Mouse (Mus musculus) large intestine, adult 2 months (tissue): ENCODE data around the gene Rbm34. TPM values are rescaled to one million over a fixed set of nuclear protein-coding genes. Genes with fewer than 3 reads are reported as not detected.
"Not testable (repeated sequence)": the region's sequence is repeated elsewhere in the genome, so short reads cannot be mapped to it uniquely, and the experiment has no call there.

Source experiments
- DNase-seq: peaks from one replicate; pipeline ENCODE4 v3.0.0-alpha.2; 2012; ENCODE audit warnings: low read depth, low spot score
- WGBS: fragments of 180-500 bp; shearing (Covaris S2); methylation state at CpG from one replicate; pipeline ENCODE4 v1.1.7; 2018; 5-methylcytosine and 5-hydroxymethylcytosine counted together
- polyA plus RNA-seq: library from polyadenylated mRNA; depleted of rRNA; stranded (reverse); fragments of >200 nt; gene quantifications from 2 replicates; pipeline ENCODE4 v1.2.3, GENCODE M21; 2012

The Rbm34 gene
- polyA plus RNA-seq, 1 experiment: 1.9 TPM

DNA sequence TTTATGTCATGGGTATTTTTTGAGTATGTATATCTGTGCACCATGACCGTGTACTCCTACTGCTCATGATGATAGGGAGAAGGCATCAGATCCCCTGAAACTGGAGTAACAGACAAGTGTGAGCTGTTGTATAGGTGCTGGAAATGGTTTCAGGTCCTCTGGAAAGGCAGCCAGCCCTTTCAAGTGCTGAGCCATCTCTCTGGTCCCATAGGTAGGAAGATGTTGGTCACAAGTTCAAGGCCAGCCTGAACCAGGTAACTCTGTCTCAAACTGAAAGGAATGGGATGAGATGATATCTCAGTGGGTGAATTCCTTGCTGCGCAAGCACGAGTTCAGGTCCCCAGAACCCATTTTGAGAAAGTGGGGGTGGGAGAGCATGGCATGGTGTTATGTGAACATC, 49.4 kb downstream of the Rbm34 start:
- WGBS: 89% methylated on average over 3 of the region's 3 CpGs
- no peak for DNase-seq

DNA sequence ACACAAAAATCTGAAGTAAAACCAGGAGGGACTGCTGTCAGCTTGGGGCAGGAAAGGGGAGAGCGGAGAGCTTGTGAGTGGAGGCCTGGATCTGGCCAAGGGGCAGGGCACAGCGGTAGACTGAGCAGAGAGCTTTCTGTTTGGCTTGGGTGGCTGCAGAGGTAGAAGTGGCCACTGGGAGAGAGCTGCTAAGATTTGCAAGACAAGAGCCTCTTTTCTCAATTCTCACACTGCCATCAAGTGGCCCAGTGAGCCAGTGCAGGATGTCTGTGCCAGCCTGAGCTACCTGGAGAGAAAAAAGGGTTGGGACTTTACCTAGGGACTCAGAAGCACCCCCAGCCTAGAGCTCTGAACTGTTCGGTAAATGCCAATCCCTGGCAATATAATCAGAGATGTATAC, 50.0 kb downstream of the Rbm34 start:
- WGBS: 6% methylated on average over 3 of the region's 3 CpGs
- peak; percentile 81 for DNase-seq

DNA sequence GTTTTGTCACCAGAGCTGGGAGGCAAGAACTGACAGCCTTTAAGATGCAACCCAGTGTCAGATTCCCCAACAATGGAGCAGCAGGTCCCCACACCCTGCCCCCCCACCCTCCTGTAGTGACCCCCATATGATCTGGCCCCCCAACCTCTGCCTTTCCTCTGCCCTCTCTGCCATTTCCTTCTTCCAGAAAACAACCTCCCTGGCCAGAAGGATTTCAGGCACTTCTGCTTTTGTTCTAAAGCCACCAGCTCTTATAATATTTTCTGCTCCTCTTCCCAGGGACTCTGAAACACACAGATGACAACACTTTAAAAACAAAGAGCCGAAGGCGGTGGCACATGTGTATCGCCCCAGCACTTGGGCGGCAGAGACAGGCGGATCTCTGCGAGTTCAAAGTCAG, 50.5 kb downstream of the Rbm34 start:
- 50% methylated on average over 6 of the region's 6 CpGs for WGBS
- no peak for DNase-seq

DNA sequence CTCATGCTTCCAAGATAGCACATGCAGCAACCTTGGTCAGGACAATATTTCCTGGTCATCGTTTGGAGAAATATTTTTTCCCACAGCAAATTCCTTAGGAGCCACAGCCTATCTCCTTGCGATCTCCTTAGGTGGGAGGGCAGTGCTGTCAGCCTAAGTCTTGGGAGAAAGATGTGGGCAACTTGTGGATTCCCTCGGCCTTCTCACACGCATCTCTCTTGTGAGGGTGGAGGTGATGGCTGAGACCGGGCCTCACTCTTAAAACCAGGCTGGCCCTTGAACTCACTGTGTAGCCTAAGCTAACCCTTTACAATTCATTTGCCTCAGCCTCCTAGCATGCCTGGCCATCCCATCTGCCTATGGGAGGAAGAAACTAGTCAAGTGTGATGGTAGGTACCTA, 51.2 kb downstream of the Rbm34 start:
- DNase-seq: no peak

DNA sequence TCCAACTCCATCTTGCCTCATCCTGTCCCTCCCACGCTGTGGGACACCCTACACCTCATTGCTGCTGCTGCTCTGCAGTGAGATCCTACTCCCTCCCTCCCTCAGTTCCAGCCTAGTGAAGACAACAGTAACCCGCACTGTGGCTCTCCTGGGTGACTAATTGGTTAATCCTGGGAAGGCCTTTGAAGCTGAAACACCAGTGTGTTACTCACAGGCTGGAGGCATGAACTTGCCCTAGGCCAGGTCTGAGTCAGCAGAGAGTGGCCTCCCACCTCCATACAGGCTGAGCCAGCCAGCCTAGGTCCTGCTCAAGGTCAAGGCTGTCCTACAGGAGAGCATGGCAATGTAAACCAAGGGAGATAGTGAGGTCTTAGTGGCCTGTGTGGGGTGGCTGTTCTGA, 51.6 kb downstream of the Rbm34 start:
- no peak for DNase-seq
- 89% methylated on average over 2 of the region's 2 CpGs for WGBS

More for the DNA sequence above, 51.2 kb downstream of the Rbm34 start:
- WGBS: 82% methylated on average over 5 of the region's 5 CpGs

DNA sequence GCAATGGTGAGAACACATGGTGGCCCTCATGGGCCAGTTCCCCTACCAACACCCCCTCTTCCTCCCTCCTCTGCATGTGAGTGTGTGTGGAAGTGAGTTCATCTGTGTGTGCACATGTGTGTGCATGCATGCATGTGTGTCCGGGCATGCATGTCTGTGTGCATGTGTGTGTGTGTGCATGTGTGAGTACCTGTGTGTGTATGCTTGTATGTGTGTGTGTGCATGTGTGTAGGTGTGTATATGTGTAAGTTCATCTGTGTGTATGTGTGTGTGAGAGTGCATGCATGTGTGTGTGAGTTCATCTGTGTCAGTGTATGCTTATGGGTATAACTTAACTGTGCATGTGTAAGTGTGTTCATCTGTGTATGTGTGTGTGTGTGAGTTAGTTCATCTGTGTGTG, 52.5 kb downstream of the Rbm34 start:
- 100% methylated on average over 1 of the region's 1 CpGs for WGBS
- no peak for DNase-seq

DNA sequence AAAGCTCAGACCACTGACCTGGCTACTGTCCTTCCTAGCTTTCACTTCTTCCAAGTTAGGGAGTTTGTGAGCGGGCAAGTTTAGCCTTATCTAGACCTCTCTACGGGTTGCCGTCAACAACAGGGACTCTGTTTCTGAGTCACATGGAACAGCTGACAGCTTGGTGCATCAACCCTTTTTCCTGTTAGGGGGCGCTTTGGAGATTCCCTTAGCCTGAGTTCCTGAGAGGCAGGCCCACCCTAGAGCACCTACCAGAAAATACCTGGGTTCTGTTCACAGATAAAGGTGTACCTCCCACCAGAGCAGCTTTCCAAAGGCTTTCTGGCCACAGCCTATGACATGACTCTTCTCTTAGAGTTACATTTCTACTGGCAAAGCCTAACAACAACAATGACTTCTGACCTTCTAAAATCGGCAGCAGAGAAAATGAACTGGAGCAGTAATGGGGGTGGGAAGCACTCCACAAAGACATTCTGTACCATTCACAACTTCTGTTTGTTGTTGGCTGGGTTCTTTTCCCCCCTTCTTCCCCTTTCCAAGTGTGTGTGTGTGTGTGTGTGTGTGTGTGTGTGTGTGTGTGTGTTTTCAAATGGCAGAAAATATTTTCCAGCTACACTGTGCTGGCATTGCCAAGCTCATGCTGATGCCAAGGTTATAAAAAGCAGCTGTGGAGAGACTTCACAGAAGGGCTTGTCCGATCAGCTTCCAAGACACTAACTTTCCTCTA, 53.5 kb downstream of the Rbm34 start:
- 35% methylated on average over 6 of the region's 6 CpGs for WGBS
- DNase-seq: no peak

DNA sequence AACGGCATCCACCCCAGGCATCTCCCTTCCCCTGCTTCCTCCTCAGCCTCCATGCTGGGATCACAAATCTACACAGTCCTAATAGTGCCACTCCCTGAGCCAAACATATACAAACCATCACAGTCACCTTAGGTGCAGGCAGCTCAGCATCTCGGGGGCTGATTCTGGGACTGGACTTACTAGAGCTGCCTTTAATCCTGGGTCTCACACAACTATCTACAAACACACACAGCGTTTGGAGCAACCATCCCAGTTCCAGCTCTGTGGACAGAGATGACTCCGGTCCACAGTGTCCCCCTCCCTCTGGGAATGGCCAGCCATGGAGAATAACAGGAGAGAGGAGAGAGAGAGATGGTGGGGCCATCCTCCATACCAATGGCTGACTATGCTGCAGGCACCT, 54.3 kb downstream of the Rbm34 start:
- no peak for DNase-seq
- 77% methylated on average over 4 of the region's 4 CpGs for WGBS

DNA sequence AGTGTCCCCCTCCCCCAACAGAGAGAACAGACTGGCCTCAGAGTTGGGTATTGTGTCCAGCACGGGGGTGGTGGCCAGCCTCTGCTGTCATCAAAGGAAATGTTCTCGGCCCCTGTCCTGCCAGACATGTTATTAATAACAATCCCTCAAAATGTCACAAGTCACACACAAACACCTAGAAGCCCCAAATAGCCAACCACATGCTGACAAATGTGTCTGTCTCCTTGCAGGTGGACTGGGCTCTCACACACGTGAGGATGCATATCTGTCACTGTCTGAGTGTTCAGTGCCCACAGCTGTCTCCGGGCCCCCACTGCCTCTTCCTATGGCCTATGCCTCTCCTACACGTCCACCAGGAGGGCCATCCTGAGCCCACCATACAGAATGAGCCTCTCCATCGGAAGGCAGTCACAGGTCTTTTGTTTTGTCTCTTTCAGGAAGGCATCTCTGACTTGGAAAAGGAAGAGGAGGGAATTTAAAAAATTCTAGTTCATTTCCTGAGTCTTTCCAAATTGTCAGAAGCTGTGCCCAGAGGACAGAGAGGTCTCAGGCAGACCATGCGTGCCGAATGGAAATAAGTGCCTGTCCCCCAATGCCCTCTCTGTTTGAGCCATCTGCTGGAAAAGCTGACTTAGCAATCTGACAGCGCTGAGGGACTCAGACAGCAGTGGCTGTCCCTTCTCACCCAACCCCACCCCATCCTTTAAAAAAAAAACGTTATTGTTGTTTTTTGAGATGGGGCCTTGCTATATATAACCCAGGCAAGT, 56.1 kb downstream of the Rbm34 start:
- no peak for DNase-seq
- WGBS: 68% methylated on average over 10 of the region's 10 CpGs

DNA sequence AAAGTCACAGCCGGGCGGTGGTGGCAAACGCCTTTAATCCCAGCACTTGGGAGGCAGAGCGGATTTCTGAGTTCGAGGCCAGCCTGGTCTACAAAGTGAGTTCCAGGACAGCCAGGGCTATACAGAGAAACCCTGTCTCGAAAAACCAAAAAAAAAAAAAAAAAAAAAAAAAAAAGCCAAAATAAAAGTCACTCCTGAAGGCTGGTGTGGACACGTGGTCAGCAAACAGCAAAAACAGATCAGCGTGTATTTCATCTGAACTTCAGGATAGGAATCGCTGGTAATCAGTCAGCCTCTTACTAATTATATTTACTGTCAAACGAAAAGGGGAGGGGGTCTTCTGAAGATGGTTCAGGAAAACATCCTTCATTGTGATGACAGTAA, 56.8 kb downstream of the Rbm34 start:
- not testable (repeated sequence) for DNase-seq
- 51% methylated on average over 10 of the region's 10 CpGs for WGBS

DNA sequence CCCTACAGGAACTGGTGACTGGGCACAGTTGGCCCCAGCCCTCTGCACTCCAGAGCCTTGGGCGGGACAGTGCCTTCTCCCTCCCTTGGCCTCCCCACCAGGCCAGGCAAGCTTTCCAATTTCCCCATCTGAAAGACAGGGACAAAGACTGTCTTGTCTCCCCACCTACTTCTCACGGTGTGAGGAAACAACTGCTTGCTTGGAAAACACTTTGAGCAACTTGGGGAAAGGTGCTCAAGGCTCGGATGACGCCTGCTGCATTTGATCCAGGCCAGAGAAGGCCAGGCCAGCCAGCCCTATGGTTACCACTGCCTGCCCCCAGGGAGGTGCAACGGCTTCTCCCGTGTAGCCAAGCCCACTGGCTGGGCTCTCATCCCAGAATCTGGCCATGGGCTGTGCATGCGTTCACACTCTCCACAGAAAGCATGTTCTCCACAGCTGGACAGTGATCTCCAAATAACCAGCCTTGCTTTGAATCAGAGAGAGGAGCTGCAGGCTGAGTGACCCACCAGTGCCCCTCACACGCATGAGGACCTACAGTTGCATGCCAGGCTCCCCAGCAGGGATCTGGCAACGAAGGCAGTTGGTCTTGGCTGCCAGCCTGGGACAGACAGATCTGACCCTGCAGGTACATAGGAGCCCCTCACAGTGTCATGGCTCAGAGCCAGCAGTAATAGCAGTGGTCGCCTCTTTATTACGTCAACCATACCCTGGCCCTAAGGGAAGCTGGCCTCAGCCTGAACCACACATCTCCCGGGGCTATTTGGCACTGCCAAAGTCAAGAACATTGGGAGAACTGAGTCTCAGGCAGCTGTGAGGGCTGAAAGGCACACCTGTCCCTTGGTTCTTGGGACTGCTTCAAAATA, 57.4 kb downstream of the Rbm34 start:
- WGBS: 23% methylated on average over 12 of the region's 12 CpGs
- no peak for DNase-seq

DNA sequence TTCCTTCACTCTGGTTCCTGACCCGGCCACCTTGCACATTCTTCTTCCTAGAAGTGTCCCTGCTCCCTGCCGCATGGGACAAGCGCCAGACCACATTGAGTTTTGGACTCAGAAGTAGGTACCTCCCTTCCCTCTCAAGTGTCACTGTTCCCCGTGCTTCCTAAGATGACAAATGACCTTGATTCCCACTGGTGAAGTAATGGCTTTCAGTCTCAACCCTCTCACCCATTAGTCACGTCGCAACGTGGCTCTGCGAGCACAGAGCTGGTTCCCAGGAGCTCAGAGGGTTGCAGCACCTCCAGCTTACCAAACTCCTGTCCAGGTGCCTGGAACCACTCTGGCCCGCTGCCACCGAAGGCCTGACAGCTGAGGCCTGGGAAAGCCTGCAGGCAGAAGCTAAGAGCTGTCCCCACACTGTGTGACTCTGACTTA, 61.5 kb downstream of the Rbm34 start:
- DNase-seq: no peak
- 40% methylated on average over 10 of the region's 10 CpGs for WGBS

DNA sequence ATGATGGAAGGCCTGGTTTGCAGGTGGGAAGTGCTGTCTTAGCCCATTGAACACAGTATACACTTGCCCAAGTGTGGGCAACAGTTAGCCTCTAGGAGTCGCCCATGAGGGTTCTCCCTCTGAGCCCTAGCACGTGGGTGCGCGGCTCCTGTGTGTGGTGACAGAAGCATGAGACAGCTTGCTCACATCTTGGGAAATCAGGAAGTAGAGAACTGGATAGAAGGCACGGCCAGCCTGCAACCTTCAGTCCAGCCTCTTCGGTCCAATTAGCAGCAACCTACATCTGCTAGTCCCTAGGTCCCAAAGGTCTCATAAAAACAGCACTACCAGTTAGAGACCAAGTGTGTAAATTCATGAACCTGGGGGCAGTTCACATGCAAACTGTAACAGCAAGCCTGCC, 62.1 kb downstream of the Rbm34 start:
- 41% methylated on average over 6 of the region's 6 CpGs for WGBS
- DNase-seq: no peak

DNA sequence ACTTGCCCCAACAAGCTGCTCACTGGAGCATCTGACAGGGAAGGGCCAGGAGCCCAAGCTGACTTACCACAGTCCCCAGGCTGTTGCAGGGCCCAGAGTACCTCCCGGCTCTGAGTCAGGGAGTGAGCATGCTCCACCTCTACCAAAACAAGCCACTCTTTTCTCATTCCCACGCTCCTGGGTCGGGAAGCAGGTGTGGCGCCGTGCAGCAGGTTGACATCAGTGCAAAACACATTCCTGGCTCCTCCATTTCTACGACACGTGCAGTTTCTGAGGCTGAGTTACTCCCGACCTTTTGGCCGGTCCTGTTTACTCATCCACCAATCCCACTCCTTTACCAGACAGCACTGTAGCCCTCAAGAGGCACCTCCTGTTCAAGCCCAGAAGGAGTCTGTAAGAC, 62.9 kb downstream of the Rbm34 start:
- WGBS: 26% methylated on average over 9 of the region's 9 CpGs
- no peak for DNase-seq

DNA sequence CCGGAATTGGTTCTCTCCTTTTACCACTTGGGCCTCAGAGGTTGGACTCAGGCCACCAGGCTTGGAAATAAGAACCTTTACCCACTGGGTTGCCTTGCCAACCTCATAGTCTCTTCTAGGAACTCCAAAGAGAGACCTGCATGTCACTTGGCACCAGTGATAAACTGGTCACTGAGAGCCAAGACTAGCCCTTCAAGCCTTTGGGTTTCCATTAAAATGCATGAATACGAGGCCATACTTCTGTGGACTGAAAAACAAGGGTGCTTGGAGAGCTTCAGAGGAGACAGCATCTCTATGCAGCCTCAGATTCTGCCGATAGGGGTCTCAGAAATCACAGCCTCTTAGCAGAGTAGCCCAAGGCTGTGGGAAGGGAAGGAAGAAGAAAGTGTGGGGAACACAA, 63.5 kb downstream of the Rbm34 start:
- WGBS: 83% methylated on average over 3 of the region's 3 CpGs
- no peak for DNase-seq

DNA sequence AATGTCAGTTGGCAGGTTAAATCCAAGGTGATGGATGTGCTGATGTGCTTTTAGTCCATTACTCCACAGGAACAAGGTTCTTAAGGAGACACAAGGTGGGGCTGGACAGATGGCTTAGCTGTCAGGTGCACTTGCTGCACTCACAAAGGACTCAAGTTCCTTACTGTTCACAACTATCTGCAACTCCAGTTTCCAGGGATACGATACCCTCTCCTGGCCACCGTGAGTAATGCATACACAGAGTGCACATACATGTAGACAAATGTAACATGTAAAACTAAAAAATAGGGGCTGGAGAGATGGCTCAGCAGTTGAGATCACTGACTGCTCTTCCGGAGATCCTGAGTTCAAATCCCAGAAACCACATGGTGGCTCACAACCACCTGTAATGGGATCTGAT, 65.5 kb downstream of the Rbm34 start:
- DNase-seq: no peak

DNA sequence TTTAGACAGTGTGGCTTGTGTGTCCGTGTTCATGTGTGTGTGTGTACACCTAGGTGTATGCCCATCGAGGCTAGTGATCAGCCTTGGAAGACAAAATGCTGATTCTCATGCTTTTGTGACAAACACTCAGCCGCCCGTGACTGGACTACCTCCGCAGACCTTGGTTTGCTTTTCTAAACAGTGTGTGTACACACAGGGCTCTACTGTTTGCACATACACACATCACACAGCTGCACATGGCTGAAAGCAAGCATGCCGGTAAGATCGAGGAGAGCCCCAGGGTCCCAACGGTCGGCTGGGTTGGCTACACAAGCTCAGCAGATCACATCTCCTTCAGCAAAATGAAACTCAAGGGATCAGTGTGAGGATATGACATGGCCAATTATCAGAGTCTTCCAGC, 66.9 kb downstream of the Rbm34 start:
- 45% methylated on average over 9 of the region's 9 CpGs for WGBS
- no peak for DNase-seq

More for the DNA sequence above, 65.5 kb downstream of the Rbm34 start:
- 96% methylated on average over 3 of the region's 3 CpGs for WGBS

DNA sequence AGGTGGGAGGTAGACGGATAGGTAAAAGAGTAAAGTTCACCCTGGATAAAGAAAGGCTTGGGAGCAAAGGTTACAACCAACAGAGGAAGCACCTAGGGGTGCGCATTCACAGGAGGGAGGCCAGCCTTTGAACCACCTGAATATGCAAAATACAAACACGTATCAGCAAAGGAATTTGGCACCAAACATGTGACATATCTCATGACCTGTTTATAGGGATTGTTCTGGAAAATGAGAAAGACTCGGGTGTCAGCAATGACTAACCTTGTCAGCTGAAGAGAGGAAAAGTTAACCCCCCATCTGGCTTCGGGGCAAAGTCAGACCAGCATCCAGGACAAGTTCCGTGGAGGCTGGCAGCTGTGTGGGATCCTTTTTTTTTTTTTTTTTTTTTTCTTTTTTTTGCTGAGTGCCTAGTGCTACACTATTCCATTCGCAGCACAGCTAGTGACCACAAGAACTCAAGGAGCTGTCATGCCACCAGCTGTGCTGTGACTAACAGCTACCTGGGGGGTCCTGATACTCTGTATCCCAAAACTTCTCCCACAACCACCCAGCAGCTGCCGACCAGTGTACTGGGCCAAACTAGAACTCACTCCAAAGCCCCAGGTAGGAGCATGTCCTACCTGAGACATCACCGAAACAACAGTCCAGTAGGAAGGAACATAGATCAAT, 67.5 kb downstream of the Rbm34 start:
- peak; percentile 71 for DNase-seq
- WGBS: 31% methylated on average over 9 of the region's 9 CpGs

DNA sequence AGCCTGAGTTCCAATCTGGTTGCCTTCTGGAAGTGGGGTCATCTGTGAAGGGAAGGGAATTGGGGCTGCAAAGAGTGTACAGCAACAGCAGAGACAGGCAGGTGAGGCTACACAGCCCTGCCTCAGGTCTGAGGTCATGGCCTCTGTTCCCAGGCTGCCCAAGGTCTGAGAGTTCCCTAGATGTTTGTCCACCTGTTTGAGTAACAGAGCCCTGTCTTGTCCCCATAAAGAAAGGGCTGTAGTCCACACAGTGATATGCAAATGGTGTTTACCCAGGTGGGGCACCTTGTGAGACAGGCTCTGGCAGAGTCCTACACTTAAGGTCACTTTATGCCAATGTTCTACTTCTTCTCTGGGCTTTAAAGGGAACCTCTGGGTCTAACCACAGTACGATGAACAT, 69.3 kb downstream of the Rbm34 start:
- 26% methylated on average over 1 of the region's 1 CpGs for WGBS
- DNase-seq: peak; percentile 85

DNA sequence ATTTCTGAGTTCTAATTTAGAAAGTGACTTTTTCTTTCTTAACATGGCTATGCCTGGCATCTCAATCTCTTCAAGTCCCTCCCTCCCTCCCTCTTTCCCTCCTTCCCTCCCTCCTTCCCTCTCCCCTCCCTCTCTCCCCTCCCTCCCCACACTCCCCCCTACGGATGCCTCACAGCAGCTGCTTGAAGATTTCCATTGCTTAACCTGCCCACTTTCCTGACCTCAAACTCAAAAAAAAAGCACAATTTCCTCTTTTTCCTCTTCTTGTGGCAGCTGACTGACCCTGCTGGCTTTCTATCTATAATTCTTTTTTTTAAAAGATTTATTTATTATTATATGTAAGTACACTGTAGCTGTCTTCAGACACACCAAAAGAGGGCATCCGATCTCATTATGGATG, 69.8 kb downstream of the Rbm34 start:
- no peak for DNase-seq
- 35% methylated on average over 2 of the region's 2 CpGs for WGBS
